Mouse (Mus musculus): ENCODE measurements around the gene Rpl18a.

DNA sequence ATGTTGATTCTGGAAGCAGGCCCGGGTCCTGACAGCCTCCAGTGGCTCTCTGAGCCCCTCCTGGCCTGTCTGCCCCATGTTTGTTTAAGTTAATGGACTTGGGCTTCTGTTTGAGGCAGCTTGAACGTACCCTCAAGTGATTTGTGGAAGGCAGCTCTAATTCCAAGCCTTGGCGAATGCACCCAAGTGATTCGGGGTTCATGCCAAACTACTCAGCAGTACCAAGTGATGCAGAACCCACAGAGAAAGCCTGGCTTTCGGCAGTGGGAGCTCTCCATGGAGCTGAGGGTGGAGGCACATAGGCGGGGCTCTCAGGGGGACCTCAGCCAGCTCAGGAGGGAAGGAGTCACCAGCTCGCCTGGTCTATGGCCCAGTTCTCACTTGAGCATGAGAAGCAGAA, 37.6 kb upstream of the Rpl18a start:
- TF ChIP-seq CTCF (IDR thresholded peaks at IDR 0.05; ENCODE audit: borderline replicate concordance, extremely low read depth, insufficient read depth, insufficient read length), result no peak
- TF ChIP-seq POLR2A (IDR thresholded peaks at IDR 0.05; ENCODE audit: borderline replicate concordance, extremely low read depth, insufficient read depth, insufficient read length, poor library complexity, severe bottlenecking), result no peak
